Mouse (Mus musculus) layer of hippocampus, adult 2 months (tissue): Measurements from ENCODE around the gene Gm5767. TPM values are rescaled to one million over a fixed set of nuclear protein-coding genes. Genes with fewer than 3 reads are reported as not detected.
"Not testable (repeated sequence)": the region's sequence is repeated elsewhere in the genome, so short reads cannot be mapped to it uniquely, and the experiment has no call there.

Experiments used
- DNase-seq, 2 experiments: peaks; one replicate each; pipeline ENCODE4 v3.0.0; 2022; ENCODE audit warnings: low spot score in 2 of 2
- H3K27ac ChIP-seq: fragments of 200-600 bp; 2 replicates; pipeline ENCODE4 v1.8.1; 2022
- H3K4me3 ChIP-seq: fragments of 200-600 bp; 2 replicates; pipeline ENCODE4 v1.8.1; 2022; ENCODE audit warnings: mild to moderate bottlenecking
- CTCF ChIP-seq: fragments of 200-600 bp; conservative IDR thresholded peaks from 2 replicates; pipeline ENCODE4 v1.8.1; 2022; ENCODE audit warnings: antibody characterized with exemption, mild to moderate bottlenecking, moderate library complexity
- total RNA-seq, 2 experiments: library from RNA; stranded (reverse); gene quantifications; 2 replicates each; pipeline ENCODE4 v1.2.3; 2021

The Gm5767 gene
- total RNA-seq, 2 experiments from 2014 or later: not detected

DNA sequence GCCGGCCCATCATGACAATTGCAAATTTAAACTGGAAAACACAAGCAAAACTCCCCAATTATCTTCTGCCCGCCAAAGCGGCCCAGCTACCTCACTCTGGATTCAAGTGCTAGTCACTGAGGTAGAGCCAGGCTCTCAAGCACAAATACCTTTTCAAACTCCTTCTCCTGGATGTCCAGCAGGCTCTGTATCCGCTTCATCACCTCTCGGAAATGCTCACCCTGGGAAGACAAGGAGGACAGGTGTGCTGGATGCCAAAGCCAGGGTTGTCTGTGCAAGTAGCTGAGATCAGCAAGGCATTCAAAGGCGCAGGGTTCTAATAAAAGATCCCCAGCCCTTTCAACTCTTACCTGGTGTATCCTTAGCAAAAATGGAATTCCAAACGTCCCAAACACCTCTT is 10.6 kb downstream of the Gm5767 start:
- H3K27ac ChIP-seq: no peak overlapping the region
- no peak for DNase-seq
- no peak for TF ChIP-seq CTCF
- no peak overlapping the region for H3K4me3 ChIP-seq

DNA sequence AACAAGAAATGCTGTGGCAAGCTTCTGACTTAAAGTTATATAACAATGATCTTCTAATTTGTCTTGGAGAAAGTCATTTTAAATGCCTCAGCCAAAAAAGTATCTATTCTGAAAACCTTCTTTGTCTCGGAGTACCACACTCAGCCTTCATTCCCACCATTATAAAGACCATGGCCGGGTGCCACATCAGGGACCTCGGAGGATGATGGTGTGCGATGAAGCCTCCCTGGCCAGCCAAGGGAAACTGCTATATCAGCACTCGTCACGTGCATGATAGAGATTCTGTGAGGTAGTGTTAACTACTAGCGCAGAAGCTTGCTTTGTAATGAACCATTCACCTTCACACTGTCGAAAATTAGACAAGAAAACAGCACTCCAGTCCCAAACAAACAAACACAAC is 19.0 kb downstream of the Gm5767 start:
- TF ChIP-seq CTCF: no peak
- H3K27ac ChIP-seq: no peak overlapping the region
- DNase-seq: no peak
- no peak overlapping the region for H3K4me3 ChIP-seq

DNA sequence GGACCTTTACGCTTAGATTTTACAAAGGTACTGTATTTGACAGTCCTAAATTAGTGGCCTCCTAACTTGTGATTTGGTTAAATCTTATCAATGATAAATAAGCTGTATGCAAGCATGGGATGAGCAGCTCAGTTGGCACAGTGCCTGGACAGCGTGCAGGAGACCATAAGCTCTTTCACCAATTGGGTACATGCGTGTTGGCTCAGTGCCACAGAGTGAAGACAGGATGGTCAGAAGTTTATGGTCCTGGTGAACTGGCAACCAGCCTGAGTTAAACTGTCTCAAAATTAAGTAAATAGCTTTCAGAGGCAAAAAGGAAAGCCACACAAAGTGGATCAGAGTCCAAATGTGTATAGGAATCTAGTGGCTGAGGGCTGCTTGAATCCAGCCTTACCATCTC is 20.0 kb downstream of the Gm5767 start:
- DNase-seq: no peak
- no peak overlapping the region for H3K4me3 ChIP-seq
- no peak for TF ChIP-seq CTCF
- H3K27ac ChIP-seq: no peak overlapping the region

DNA sequence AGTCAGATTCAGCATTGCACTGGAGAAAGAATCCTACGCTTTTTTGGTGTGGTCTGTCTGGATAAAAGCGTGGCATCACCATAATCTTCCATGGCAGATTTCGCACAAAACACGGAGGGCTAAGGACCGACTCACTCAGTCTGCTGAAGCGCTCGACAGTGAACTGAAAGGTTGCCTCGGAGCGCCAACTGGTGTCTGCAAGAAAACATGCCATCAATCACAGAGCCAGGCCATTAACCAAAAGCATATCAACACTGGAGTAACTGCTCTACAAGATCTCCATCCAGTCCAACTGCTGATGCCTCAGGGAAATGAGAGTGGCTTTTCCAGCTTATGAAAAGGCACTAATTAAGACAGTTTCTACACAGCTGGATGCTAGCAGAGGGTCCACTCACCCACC is 31.4 kb downstream of the Gm5767 start:
- DNase-seq: peak in 1 of 2 experiments; percentile 29
- peak; percentile 52 for TF ChIP-seq CTCF

DNA sequence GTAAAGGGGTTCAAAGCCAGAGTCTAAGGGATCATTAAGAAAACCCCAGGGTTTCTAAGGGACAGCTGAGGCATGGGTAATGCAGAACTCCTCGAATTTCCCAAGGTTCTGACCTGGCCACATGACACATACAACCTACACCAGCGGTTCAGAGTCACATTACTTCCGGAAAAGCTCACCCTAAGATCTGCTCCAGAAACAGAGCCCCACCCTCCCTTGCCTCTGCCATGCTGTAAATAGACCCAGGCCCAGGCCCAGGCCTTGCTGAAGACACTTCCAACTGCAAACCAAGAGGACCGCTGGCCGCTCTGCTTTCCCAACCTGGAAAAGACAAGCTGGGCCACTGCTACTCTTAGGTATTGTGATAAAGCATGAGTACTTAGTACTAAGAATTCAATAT is 34.3 kb downstream of the Gm5767 start:
- no peak for TF ChIP-seq CTCF
- H3K4me3 ChIP-seq: no peak overlapping the region
- no peak for DNase-seq
- H3K27ac ChIP-seq: no peak overlapping the region

More for the DNA sequence above, 31.4 kb downstream of the Gm5767 start:
- Histone ChIP-seq H3K4me3 (no peak overlapping the region), H3K27ac (peak overlapping the region; percentile 28; the same call in 1 of the 2 replicates)

DNA sequence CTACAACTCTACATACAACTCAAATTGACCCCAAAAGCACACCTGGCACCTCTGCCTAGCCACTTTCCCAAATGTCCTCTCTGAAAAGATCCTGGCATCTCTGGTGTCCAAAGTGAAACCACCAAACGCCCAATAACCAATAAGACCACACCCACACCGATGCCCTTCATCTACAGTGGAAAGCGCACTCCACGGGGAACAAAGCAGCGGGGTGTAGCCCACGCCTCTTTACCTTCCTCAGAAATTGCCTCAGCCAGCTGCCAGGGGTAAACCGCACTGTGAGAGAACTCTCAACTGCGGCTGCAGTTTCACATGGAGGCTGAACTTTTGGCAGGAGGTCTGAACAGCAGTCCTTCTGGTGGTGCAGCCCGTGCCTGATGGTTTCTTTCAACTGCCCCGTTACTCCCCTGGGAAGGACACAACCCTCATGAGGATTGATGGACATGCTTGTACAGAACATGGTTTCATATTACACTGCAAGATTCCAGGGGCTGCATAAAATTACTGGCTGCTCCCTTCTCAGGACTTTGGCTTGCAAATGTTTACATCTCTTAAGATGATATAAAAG is 35.0 kb downstream of the Gm5767 start:
- Histone ChIP-seq H3K4me3 (no peak overlapping the region), H3K27ac (no peak overlapping the region)
- DNase-seq: no peak
- no peak for TF ChIP-seq CTCF

DNA sequence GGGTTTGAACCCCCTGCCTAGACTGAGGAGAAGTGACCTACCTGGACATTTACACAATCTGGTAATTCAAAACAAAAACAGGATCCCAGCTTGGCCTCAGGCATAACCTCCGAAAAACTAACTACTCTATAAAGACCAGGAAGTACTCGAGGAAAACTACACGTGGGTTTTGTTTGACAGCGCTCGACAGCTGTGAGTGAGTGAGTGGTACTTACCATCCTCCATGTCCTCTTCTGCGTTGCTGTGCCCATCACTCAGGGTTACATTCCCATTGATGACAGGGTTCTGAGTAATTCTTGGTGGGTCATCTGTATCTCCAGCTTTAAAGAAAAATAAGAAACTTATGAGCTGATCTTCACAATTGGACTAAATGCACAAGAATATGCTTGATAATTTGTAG is 35.7 kb downstream of the Gm5767 start:
- H3K27ac ChIP-seq: no peak overlapping the region
- TF ChIP-seq CTCF: no peak
- H3K4me3 ChIP-seq: no peak overlapping the region
- no peak for DNase-seq

DNA sequence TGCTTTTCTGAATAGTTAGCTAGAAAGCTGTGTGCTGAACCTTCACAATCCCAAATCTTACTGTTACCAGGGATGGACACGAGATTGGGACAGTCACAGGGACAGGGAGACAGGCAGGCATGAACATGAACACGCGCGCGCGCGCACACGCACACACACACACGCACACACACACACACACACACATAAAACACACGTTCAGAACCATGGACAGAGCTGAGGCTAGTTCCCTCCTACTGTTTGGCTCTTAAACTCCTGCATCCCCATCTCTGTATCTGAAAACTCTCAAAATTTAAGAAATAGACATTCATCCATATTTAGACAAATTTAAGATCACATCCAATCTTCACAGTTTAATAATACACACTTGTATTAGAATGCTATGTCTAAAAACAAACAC is 37.2 kb downstream of the Gm5767 start:
- no peak for TF ChIP-seq CTCF
- Histone ChIP-seq H3K27ac (no peak overlapping the region), H3K4me3 (no peak overlapping the region)
- DNase-seq: no peak

DNA sequence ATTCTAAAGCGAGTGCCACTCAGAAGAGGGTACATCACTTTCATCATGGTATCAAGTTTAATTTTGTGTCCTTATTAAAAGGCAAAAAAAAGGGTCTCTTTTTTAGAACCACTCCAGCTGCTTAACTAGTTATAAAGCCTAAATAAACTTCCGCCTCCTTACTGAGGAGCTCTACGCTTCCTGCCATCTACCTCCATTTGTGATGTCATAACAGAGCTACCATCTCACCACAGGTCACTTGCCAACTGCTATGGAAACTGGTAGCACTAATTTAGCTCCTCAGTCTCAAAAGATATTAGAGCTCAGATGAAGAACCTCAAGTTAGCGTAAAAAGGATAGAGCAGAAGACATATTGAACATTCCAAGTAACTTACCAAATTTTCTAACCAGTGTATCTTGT is 39.9 kb downstream of the Gm5767 start:
- DNase-seq: no peak
- TF ChIP-seq CTCF: no peak
- H3K4me3 ChIP-seq: no peak overlapping the region
- H3K27ac ChIP-seq: no peak overlapping the region

DNA sequence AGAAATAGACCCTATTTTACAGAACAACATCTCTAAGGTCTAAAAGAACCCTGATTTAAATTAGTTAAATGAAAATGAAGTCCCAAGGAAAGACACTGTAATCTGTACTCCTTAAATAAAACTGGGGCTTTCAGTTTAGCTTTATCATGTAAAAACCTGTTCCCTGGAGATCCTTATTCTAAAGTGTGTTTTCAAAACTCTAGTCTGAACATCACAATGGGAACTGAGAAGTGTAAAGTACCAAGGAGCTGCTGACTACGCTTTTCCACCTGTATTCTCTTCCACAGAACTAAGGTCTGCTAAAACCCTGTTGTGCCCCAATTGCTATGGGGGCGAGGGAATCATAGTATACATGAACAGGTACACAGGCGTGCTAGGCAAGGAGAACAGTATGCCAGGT is 43.5 kb downstream of the Gm5767 start:
- TF ChIP-seq CTCF: no peak
- 0 out of 2 replicates have a peak overlapping the region, but pooled peaks have one; percentile 14 for H3K27ac ChIP-seq
- H3K4me3 ChIP-seq: no peak overlapping the region
- DNase-seq: no peak

DNA sequence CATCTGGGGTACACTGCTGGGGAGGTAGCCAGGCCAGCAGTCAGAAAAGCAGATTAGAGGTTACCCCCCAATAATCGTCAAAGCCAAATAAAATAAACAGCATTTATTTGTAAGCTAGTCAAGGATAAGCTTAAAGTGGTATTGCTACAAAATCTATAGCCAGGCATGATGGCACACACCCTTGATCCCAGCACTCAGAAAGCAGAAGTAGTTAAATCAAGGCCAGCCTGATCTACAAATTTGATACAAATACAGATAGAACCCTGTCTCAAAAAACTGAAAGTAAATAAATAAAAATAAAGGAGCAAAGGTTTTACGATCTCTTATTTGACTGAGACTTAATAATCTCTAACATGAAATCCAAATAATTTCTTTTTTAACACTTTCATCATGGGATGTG is 45.2 kb downstream of the Gm5767 start:
- DNase-seq: no peak
- H3K27ac ChIP-seq: no peak overlapping the region
- H3K4me3 ChIP-seq: no peak overlapping the region
- TF ChIP-seq CTCF: no peak

DNA sequence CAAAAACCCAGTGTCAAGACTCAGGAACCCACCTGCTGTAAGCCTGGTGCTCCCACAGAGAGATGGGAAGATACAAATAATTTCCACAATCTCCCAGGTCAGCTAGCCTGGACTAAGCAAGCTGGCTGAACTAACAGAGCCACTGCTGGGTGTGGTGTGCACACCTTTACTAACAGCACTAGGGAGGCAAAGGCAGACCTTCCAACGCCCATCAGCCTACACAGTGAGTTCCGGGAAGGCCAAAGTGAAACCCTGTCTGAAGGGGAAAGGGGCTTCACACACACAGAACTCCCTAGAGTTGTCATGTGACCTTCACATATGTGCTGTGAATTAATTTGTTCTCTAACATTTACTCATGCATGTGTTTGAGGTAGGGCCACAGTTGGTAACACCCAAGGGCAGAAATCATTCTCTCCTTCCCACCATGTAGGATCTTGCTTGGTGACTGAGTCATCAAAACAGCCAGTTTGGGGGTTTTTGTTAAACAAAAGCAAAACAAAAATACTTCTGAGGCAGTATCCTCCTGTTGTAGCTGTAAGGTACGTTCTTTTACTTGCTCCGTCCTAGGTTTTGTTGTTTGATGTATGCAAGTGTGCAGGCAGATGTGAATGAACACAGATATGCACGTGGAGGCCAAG is 47.7 kb downstream of the Gm5767 start:
- Histone ChIP-seq H3K27ac (no peak overlapping the region), H3K4me3 (no peak overlapping the region)
- DNase-seq: no peak
- TF ChIP-seq CTCF: no peak

DNA sequence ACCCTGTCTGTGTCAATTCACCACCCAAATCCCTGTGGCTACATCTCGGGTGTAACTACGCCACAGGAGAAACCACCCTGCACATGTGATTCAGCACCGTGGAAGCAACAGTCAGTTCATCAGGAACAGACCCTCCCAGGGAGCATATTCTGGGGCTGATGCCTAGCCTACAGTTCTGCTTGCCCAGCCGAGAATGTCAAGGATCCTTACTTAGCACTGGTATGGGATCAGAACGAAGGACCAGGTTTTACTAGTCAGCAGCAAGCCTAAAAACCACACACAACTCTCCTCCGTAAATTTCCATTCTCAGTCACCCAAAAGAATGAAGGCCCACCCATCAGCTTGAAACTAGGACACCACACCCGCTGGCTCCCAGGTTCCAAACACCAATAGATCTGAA is 51.1 kb downstream of the Gm5767 start:
- no peak for TF ChIP-seq CTCF
- Histone ChIP-seq H3K4me3 (no peak overlapping the region), H3K27ac (no peak overlapping the region)
- no peak for DNase-seq

DNA sequence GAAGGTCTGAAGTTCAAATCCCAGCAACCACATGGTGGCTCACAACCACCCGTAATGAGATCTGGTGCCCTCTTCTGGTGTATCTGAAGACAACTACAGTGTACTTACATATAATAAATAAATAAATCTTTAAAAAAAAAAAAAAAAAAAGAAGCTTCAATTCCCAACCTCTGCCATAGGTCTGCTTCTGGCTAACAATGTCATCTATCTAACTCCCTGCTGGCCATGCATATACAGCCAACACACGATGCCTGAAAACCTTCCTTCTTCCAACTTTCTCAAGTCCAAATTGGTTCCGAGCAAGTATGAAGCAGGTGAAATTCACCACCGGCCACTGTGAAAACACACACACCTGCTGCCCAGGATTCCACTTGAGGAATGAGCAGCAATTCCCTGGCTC is 51.9 kb downstream of the Gm5767 start:
- not testable (repeated sequence) for H3K4me3 ChIP-seq, DNase-seq, H3K27ac ChIP-seq
- TF ChIP-seq CTCF: 0 out of 2 replicates have a peak, but pooled peaks have one; percentile 7

Other genes with a start within 250 kb of the Gm5767 start
- gene Mettl22, start 210.0 kb upstream of the Gm5767 start, total RNA-seq: 10 to 100 TPM; 27.2 to 30.7 TPM
- gene Abat, start 167.3 kb upstream of the Gm5767 start, total RNA-seq: 100 to 1,000 TPM; 134 to 137 TPM
- gene Pmm2, start 43.1 kb upstream of the Gm5767 start, total RNA-seq: 10 to 100 TPM; 34.9 to 35.9 TPM
- 10 to 100 TPM; 12.4 to 13.4 TPM for gene Tmem186, start 43.1 kb upstream of the Gm5767 start, total RNA-seq
- gene Carhsp1, start 8.6 kb upstream of the Gm5767 start, total RNA-seq: 10 to 100 TPM; 22.1 to 22.4 TPM
- gene Usp7, start 111.5 kb downstream of the Gm5767 start, total RNA-seq: 100 to 1,000 TPM; 163 to 168 TPM
- gene 1810013L24Rik, start 149.3 kb downstream of the Gm5767 start, total RNA-seq: 100 to 1,000 TPM; 103 to 107 TPM